Mouse (Mus musculus) ovary, postnatal 10 days (tissue): ENCODE measurements around the gene B3galt5.

Experiments
- DNase-seq: peaks from one replicate; pipeline ENCODE4 v3.0.0; 2022; ENCODE audit warnings: low spot score

B3galt5 gene

DNA sequence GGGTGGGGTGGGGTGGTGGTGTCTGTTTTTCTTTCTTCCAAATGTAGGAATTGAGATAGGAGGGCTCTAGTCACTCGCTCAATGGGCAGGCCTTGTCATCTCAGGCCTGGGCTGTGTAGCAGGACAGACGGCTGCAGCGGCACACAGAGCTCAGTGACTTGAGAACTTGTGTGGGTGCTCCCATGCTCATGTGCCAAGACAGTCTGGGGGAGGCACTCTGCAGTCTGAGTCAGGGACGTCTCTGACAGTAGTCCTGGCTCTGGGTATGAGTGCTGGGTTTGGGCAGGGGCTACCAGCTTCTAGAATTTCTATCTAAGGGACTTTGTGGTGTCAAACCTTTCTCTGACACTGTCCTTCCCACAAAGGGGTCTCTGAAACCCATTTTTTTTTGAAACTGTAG is 106.3 kb downstream of the B3galt5 start:
- no peak for DNase-seq

DNA sequence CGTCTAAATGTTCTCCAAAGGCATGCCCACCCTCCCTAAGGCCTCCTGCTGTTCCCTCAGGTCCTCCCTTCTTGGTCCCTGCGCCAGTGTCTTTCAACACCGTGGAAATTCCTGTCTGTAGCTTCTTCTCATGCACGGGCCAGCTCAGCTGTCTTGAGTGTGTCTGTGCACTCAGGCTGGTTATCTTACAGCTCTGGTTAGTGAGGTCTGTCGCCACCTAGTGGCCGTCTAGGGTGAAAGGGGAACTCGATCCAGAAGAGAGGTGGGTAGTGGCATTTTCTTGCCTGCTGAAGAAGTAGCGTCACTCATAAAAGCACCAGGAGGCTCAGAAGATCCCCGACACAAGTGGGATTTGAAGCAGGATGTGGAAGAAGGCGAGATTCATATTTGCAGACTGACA is 109.5 kb downstream of the B3galt5 start:
- peak; percentile 34 for DNase-seq

DNA sequence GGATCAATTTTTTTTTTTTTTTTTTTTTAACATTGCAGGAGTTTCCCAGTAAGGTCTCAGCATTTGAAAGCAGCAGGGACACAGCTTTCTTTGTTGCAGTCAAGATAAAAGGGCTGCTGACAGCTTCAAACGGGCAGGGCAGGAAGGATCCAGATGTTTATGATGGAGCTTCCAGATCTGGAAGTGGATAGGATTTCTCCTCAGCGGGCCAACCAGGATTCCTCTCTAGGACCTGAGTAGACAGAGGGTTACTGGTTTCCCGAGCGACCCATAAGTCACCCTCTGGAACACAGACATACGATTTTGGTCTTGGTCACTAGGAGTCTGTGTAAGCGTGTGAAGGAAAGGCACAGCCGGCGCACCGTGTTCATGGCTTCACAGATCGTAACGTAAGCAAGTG is 112.5 kb downstream of the B3galt5 start:
- no peak for DNase-seq

DNA sequence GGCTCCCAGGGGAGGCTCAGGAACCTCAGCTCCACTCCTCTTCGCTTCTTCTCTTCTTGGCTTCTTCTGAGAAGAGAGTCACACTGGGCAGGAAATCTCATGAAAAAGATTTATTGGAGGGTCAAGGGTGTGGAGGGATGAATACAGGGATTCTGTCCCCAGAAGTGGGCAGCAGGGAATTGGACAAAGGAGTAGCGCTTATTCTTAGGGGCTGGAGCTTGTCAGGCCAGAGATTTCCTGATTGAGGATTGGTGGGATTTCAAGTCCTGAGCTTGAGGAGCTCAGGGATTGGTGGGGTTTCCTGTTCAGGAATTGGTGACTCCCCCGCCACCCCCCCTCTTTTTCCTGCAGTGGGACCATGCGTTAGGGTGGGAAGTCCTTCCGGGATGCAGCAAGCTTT is 113.2 kb downstream of the B3galt5 start:
- no peak for DNase-seq

DNA sequence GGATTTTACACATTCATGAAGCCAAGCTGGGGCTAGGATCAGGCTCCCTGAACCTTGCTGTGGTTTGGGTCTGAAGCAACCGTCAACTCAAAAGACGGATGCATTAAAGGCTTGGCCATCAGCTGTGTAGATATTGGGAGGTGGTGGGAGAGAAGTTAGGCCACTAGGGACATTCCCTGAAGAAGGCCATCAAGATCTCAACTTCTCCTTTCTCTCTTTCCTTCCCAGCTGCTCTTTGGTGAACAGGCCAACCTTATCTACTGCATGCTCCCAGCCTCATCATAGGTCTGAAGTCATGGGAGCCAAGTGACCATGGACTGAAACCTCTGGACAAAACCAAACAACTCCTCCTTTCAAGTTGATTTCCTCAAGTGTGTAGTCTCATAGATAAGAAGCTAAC is 115.9 kb downstream of the B3galt5 start:
- DNase-seq, result no peak

DNA sequence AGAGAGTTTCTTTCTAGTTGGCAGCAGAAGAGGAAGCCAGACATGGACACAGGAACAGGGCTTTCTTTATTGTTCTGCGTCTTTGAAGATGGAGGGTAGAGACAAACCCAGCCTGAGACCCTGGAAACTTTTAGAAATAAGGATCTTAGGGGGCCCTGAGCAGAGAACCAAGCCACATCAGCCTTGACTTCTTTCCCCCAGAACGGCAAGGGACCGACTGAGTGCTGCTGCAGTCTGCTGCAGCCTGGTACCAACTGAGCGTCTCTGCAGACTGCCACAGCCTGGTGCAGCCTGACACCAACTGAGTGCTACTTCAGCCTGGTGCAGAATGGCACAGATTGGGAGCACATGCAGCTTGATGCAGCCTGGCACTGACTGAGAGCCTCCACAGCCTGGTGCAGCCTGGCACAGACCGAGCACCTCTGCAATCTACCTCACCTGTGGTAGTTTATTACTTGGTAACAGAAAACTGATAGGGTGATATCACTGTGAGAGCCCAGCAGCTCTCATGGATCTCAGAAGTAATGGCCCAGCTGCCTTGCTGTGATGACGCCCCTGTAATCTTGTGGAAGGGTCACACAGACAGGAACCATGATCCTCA is 117.8 kb downstream of the B3galt5 start:
- DNase-seq, result no peak

DNA sequence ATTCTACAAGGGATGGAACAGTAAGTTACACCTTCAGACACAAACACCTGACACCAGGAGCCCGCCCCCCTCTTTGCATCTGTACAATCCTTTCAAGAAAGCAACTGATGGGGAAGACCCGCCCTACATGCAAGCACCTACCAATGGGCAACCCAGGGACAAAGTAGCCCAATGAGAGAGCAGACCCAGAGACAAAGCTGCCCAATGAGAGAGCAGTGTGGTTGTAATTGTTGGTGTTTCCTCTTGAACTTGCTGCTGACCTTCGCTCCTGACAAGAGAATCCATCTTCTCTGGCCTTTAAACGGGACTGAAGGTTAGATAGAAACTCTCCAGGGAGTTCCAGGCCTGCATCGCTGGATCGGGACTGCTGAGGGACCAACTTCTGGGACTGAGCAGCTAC is 118.4 kb downstream of the B3galt5 start:
- DNase-seq, result no peak

DNA sequence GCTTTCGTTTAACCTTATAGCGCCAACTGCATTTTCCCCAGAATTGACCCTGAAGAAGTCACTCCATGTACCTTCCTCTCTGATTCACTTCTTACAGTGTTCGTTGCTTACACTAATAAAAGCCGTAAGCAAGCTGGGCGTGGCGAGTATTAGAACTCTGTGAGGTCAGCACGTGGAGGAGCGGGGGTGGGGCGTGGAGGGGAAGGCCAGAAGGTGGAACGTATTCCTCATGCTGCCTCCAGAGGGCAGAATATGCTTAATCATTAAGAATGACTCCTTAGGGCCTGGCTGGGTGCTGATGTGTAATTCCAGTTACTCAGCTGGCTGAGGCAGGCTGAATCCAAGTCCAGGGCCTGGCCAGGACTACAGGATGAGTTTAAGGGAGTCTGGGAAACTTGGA is 122.3 kb downstream of the B3galt5 start:
- DNase-seq, result no peak

- no peak for DNase-seq
Measured at GRCm38 (mm10) chr16:96361305-96362124, 125.9 kb downstream of the B3galt5 start.

- DNase-seq, result no peak
Measured at GRCm38 (mm10) chr16:96362873-96363272, 127.3 kb downstream of the B3galt5 start.

DNA sequence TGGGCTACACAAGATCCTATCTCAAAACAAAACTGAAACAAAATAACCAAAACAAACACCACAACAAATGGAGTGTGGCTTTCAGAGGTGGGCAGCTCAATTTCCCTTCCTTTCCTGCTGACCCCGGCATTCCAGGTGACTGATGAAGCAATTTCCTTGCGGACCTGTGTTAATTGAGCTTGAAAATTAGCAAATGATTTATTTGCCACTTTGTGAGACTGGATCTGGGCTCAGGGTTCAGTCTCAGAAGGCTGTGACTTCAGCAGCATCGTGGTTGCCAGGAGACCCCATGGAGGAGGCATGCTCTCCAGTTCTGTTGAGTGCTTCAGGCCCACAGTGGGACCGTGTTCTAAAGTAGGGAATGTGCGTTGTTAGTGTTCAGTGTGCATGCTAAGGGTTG is 127.7 kb downstream of the B3galt5 start:
- DNase-seq, result no peak

DNA sequence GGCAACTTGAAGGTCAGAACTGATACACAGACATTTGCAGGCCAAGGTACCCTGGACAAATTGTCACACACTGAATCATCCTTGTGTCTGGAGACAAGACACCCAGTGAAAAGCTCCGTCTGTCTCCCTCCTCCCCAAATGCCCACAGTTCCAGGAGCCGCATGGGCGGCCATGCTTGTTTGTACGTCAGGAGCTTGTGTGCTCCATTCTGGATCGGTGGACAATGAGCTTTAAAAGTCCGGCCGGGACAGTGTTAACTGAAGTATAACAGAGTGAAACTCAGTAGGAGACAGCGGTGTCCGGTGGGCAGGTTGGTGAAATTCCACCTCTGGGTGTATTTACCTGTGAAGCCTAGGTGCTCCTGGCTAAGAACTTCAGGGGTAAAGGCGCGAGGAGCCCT is 129.3 kb downstream of the B3galt5 start:
- no peak for DNase-seq
